Mouse (Mus musculus) stomach, postnatal 0 days (tissue): ENCODE results near the gene Rabl3.

Experiments used
- CTCF ChIP-seq: IDR thresholded peaks from 2 replicates; pipeline ENCODE4 v1.5.1; 2016; ENCODE audit warnings: antibody characterized with exemption, low read depth, mild to moderate bottlenecking, moderate library complexity
- EP300 ChIP-seq: optimal IDR thresholded peaks from 2 replicates; pipeline ENCODE3; 2016; ENCODE audit warnings: antibody characterized with exemption

GRCm38 (mm10) chr16:37610333-37610732 lies 70.6 kb downstream of the Rabl3 start:
- TF ChIP-seq CTCF (no peak), EP300 (no peak)
